Mouse (Mus musculus) forebrain, embryonic 12.5 days (tissue): ENCODE data around the gene D8Ertd738e. TPM values are rescaled to one million over a fixed set of nuclear protein-coding genes. Genes with fewer than 3 reads are reported as not detected.

Experiments used
- ATAC-seq: fragments of 200-750 bp; cut with Nextera tagmentation; 2 replicates; pipeline ENCODE4 v1.8.0; 2017; ENCODE audit warnings: moderate TSS enrichment; ENCODE audit not compliant: low FRiP score
- H3K27ac ChIP-seq: fragments of 300-500 bp; sonication (generic); 2 replicates; pipeline ENCODE4 v1.5.1; 2016; ENCODE audit warnings: mild to moderate bottlenecking
- H3K27me3 ChIP-seq: fragments of 300-500 bp; sonication (generic); 2 replicates; pipeline ENCODE4 v1.6.1; 2016; ENCODE audit warnings: mild to moderate bottlenecking
- H3K36me3 ChIP-seq: fragments of 300-500 bp; sonication (generic); replicated peaks from 2 replicates; pipeline ENCODE4 v1.6.1; 2016; ENCODE audit warnings: mild to moderate bottlenecking
- H3K4me1 ChIP-seq: fragments of 300-500 bp; sonication (generic); 2 replicates; pipeline ENCODE4 v1.6.1; 2016
- H3K4me2 ChIP-seq: fragments of 300-500 bp; sonication (generic); 2 replicates; pipeline ENCODE4 v1.6.1; 2016; ENCODE audit warnings: mild to moderate bottlenecking, moderate library complexity
- H3K4me3 ChIP-seq: fragments of 300-500 bp; sonication (generic); replicated peaks from 2 replicates; pipeline ENCODE4 v1.5.1; 2016; ENCODE audit warnings: mild to moderate bottlenecking
- H3K9ac ChIP-seq: fragments of 300-500 bp; sonication (generic); 2 replicates; pipeline ENCODE4 v1.6.1; 2016; ENCODE audit warnings: mild to moderate bottlenecking
- H3K9me3 ChIP-seq: fragments of 300-500 bp; sonication (generic); 2 replicates; pipeline ENCODE4 v1.6.1; 2016
- WGBS: fragments of 180-500 bp; shearing (Covaris S2); methylation state at CpG from one replicate; pipeline ENCODE4 v1.1.7; 2016; 5-methylcytosine and 5-hydroxymethylcytosine counted together
- polyA plus RNA-seq: library from polyadenylated mRNA; unstranded; fragments of >200 nt; fragmentation: Nextera tagmentation; extraction: Ambion mirVana; gene quantifications from 2 replicates; pipeline ENCODE4 v1.2.1, GENCODE M21; 2016

D8Ertd738e gene
- polyA plus RNA-seq, 1 experiment from 2014 or later, result 271 TPM

DNA sequence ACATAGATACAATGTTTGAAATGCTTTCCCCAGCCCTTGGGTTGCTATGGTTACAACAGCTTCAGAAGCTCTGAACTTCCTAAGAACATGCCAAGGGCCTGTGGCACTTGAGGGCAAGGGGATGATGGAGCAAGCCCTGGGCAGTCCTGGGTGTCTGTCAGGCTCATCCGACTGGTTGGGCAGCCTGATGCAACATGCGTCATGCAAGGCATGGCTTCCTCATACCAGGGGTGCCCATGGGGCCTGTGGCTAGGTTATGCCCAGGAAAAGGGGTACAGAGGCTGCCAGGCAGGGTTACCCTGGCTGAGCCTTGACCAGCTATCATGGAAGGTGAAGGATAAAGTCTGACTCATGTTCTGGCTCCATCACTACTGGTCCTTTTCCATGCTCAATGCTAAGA, 16.5 kb downstream of the D8Ertd738e start:
- Histone ChIP-seq H3K36me3 (peaks cover 69% of the 10 kb centered on the region), H3K4me1 (peaks cover 36% of the 10 kb centered on the region), H3K4me3 (no peak overlapping the region), H3K9ac (no peak overlapping the region), H3K27me3 (no peaks in the 10 kb centered on the region), H3K4me2 (no peak overlapping the region), H3K9me3 (no peaks in the 10 kb centered on the region), H3K27ac (no peak overlapping the region)
- WGBS, result 94% methylated on average over 2 of the region's 2 CpGs
- no peak for ATAC-seq

DNA sequence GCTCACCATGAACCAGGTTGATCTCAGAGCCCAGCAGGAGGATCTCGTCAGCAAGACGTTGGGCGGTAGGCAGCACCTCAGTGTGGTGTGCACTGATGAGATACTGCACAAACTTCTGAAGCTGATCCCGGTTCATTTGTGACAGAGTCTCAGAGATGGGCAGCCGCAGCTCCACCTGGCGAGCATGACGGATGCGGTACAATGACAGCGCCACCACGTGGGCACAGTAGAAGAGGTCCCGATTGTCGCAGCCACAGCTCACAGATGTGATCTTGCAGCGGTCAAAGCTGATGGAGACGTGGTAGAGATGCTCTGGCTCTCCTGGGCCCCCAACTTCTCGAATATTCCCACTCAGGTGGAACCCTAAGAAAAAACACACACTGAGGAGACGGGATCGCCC, 18.8 kb downstream of the D8Ertd738e start:
- Histone ChIP-seq H3K4me1 (peaks cover 25% of the 10 kb centered on the region), H3K27me3 (no peaks in the 10 kb centered on the region), H3K36me3 (peaks cover 92% of the 10 kb centered on the region), H3K27ac (no peak overlapping the region), H3K9ac (no peak overlapping the region), H3K9me3 (no peaks in the 10 kb centered on the region), H3K4me2 (no peak overlapping the region), H3K4me3 (no peak overlapping the region)
- 80% methylated on average over 17 of the region's 17 CpGs for WGBS
- ATAC-seq, result no peak

DNA sequence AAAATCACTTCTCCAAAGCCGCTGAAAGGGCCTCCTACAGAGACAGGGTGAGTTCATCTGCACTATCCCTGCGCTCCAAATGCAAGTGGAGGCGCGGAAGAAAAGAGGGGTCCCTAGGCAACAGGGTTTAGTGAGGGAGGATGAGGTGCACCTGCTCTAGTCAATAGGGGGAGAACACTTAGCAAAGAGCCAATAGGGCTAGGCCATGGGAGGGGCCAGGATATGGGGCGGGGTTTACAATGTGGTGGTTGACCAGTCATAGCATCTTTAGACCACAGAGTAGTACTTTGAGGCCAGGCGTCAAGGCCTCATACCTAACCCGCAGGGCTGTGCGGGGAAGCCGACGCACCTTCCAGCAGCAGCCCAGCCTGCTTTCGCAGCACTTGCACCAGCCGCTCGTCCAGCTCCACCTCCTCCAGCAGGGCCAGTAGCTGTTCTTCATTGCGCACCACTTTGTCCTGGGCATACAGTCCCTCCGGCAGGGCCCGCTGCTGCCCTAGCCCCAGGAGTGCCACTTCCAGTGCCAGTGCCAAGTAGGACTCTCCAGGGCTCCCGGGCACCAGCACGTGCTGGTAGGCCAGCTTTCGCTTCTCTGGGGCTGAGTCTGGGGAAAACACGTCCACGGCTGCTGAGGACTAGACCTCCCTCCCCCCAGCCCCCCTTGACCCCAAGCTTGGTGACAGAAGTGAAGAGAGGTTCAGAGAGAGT, 26.0 kb downstream of the D8Ertd738e start:
- Histone ChIP-seq H3K9ac (no peak overlapping the region), H3K4me1 (no peaks in the 10 kb centered on the region), H3K4me3 (no peak overlapping the region), H3K36me3 (peaks cover 97% of the 10 kb centered on the region), H3K27me3 (no peaks in the 10 kb centered on the region), H3K27ac (no peak overlapping the region), H3K9me3 (no peaks in the 10 kb centered on the region), H3K4me2 (no peak overlapping the region)
- 0 out of 2 replicates have a peak, but pooled peaks have one; percentile 27 for ATAC-seq
- 78% methylated on average over 21 of the region's 21 CpGs for whole genome bisulfite sequencing

DNA sequence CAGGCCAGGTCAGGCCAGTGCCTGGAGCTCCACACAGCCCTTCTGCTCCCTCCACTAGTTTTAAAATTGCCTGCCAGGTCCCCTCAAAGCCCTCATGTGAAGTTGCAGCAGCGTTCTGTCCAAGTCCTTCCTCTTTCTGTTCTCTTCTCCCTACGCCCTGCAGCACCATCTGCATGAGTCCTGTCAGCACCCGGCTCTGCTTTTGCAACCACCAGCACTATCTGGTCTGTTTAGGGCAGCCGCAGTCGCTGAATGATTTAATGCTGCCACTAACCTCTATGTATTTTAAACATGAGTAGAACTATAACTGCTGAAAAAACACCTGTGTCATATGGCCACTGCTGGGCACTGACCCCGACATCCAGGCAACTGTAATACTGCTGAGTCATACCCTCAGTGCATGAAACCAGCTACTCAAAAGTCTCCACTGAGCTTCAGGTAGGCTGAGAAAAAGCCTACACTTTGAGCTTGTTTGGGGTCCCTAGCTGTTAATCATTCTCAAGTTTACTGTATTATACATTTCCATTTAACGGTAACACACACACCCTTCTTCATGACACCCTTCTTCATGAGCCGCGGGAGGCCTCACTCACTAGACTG, 26.9 kb downstream of the D8Ertd738e start:
- H3K27ac ChIP-seq, result no peak overlapping the region
- no peak for ATAC-seq
- 95% methylated on average over 9 of the region's 9 CpGs for WGBS
- H3K9ac ChIP-seq, result no peak overlapping the region
- H3K4me2 ChIP-seq, result no peak overlapping the region
- H3K4me1 ChIP-seq, result no peaks in the 10 kb centered on the region
- no peak overlapping the region for H3K4me3 ChIP-seq
- H3K27me3 ChIP-seq, result no peaks in the 10 kb centered on the region
- H3K36me3 ChIP-seq, result peaks cover 97% of the 10 kb centered on the region
- no peaks in the 10 kb centered on the region for H3K9me3 ChIP-seq

DNA sequence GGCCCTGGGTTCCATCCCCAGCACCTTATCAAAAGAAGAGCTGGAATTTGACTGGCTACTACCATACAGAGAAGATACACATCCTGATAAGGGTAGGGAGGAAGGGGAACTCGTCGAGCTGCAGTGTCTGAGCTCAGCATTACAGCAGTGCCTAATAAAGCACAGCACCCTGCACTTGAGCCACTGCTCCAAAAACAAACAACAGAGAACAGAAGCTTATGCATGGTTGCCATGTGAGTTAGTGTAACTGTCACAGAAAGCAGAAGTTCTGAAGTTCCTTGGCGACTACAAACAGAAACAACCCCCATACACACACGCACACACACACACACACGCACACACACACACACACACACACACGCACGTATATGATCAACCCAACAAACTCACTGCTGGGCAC, 29.4 kb downstream of the D8Ertd738e start:
- H3K4me2 ChIP-seq, result no peak overlapping the region
- H3K9me3 ChIP-seq, result no peaks in the 10 kb centered on the region
- H3K9ac ChIP-seq, result no peak overlapping the region
- no peak overlapping the region for H3K4me3 ChIP-seq
- 85% methylated on average over 7 of the region's 7 CpGs for whole genome bisulfite sequencing
- no peak overlapping the region for H3K27ac ChIP-seq
- H3K4me1 ChIP-seq, result no peaks in the 10 kb centered on the region
- H3K36me3 ChIP-seq, result peaks cover 95% of the 10 kb centered on the region
- no peak for ATAC-seq
- no peaks in the 10 kb centered on the region for H3K27me3 ChIP-seq

DNA sequence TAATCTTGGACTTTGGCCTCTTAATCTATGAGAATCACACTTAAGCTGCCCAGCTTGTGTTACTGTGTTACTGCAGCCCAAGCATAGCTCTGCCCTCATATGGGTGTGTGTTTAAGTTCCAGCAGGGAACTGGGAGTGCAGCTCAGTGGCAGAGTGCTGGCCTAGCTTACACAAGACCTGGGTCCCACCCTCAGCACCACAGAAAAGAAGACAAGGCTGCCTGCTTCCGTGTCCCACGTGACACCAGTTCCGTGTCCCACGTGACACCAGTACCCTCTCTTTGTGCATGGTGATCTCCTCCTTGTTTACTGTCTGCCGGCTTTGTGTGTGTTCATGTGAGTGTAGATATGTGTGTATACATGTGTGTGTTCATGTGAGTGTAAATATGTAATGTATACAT, 31.4 kb downstream of the D8Ertd738e start:
- no peak overlapping the region for H3K4me3 ChIP-seq
- no peak overlapping the region for H3K9ac ChIP-seq
- 93% methylated on average over 5 of the region's 5 CpGs for WGBS
- no peak overlapping the region for H3K4me2 ChIP-seq
- no peaks in the 10 kb centered on the region for H3K4me1 ChIP-seq
- no peak overlapping the region for H3K27ac ChIP-seq
- H3K27me3 ChIP-seq, result no peaks in the 10 kb centered on the region
- no peak for ATAC-seq
- peaks cover 95% of the 10 kb centered on the region for H3K36me3 ChIP-seq
- no peaks in the 10 kb centered on the region for H3K9me3 ChIP-seq

DNA sequence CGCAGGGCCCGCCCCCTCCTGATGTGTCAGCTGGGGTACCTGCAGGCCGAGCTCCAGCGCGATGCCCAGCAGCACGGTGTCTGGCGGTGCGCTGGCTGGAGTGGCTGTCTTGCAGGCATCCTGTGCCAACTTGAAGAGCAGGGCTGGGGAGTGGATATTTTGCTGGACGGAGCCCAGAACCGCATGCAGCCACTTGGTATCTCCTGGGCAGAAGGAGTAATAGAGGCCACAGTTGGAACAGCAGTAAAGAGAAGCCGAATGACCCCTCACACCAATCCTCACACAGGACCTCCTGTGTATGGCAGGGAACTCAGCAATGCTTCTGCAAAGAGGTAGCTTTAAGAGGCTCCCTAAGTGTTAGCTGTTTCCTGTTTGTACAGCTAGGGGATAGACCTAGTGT, 32.3 kb downstream of the D8Ertd738e start:
- no peak overlapping the region for H3K9ac ChIP-seq
- H3K4me1 ChIP-seq, result no peaks in the 10 kb centered on the region
- H3K4me3 ChIP-seq, result no peak overlapping the region
- no peaks in the 10 kb centered on the region for H3K27me3 ChIP-seq
- 92% methylated on average over 11 of the region's 11 CpGs for WGBS
- peaks cover 95% of the 10 kb centered on the region for H3K36me3 ChIP-seq
- H3K4me2 ChIP-seq, result no peak overlapping the region
- no peak for ATAC-seq
- no peak overlapping the region for H3K27ac ChIP-seq
- H3K9me3 ChIP-seq, result no peaks in the 10 kb centered on the region

DNA sequence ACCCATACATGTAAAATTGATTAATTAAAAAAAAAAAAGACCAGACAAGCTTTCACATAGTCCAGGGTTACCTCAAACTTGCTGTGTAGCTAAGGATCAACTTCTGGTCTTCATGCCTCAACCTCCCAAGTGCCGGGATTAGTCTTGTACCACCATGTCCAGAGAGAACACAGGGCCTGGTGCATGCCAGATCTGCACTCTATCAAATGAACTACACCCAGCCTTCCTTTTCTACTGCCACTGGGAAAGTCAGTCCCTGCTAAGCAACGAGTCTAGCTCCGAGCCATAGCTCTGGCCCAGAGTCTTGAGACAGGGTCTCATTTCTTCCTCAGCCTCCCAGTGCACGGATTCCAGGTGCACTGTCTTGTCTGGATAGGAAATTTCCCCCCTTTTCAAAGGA, 36.2 kb downstream of the D8Ertd738e start:
- Histone ChIP-seq H3K36me3 (peaks cover 89% of the 10 kb centered on the region), H3K4me3 (no peak overlapping the region), H3K27ac (no peak overlapping the region), H3K4me1 (peaks cover 23% of the 10 kb centered on the region), H3K9ac (no peak overlapping the region), H3K4me2 (no peak overlapping the region), H3K27me3 (no peaks in the 10 kb centered on the region), H3K9me3 (no peaks in the 10 kb centered on the region)
- ATAC-seq, result no peak
- WGBS, result 87% methylated on average over 4 of the region's 4 CpGs

DNA sequence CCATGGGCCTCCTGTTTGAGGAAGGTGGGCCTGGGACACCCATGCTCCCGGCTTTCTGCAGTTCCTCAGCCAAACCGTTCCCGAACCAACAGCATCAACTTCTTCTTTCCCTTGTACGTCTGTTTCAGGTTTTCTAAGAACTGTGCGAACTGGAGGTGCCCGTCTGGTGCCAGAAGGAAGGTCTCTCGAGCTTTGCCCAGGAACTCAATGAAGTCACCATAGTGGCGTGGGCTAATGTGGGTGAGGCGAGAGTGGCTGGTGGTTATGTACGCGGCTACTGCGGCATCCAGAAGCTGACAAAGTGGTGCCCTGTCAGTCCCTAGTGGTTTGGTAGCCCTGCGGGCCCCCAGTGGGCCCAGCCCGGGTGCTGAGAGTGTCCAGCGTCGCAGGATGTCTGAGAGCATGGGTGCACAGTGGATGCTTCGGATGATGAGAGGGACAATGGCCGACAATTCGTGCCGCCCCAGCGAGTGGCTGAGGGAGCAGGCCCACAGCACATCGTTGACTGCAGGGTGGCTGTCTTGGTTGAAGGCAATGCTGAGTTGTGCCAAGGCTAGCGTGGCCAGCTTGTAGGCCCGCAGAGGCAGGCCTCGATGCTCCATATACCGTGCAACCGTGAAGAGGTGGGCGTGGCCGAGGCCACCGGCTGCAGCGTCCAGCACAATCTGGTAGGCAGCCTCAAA, 37.5 kb downstream of the D8Ertd738e start:
- peaks cover 76% of the 10 kb centered on the region for H3K36me3 ChIP-seq
- H3K27ac ChIP-seq, result no peak overlapping the region
- H3K9ac ChIP-seq, result no peak overlapping the region
- H3K4me1 ChIP-seq, result peaks cover 29% of the 10 kb centered on the region
- 92% methylated on average over 31 of the region's 31 CpGs for WGBS
- H3K9me3 ChIP-seq, result no peaks in the 10 kb centered on the region
- ATAC-seq, result no peak
- H3K27me3 ChIP-seq, result no peaks in the 10 kb centered on the region
- H3K4me3 ChIP-seq, result no peak overlapping the region
- no peak overlapping the region for H3K4me2 ChIP-seq

DNA sequence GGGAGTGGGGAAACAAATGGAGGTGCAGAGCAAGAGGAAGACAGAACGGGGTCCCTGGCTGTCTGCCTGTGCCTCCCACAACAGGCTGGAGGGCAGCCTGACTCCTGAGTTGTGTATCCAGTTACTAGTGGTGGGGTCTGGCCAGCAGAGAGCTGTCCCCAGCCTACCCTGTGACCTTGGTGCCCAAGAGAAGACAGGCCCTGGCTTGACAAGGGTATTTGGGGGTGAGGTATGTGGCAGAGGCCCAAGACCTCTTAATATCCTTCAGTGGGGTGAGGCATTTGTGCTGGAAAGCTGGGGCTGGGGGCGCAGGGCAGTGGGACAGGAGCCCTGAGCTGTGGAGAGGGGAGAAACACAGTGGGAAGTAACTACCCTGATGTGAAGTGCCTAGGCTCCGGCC, 38.3 kb downstream of the D8Ertd738e start:
- WGBS, result 94% methylated on average over 3 of the region's 3 CpGs
- Histone ChIP-seq H3K9ac (no peak overlapping the region), H3K27ac (no peak overlapping the region), H3K4me3 (no peak overlapping the region), H3K9me3 (no peaks in the 10 kb centered on the region), H3K36me3 (peaks cover 70% of the 10 kb centered on the region), H3K4me2 (no peak overlapping the region), H3K27me3 (no peaks in the 10 kb centered on the region), H3K4me1 (peaks cover 29% of the 10 kb centered on the region)
- ATAC-seq, result no peak

DNA sequence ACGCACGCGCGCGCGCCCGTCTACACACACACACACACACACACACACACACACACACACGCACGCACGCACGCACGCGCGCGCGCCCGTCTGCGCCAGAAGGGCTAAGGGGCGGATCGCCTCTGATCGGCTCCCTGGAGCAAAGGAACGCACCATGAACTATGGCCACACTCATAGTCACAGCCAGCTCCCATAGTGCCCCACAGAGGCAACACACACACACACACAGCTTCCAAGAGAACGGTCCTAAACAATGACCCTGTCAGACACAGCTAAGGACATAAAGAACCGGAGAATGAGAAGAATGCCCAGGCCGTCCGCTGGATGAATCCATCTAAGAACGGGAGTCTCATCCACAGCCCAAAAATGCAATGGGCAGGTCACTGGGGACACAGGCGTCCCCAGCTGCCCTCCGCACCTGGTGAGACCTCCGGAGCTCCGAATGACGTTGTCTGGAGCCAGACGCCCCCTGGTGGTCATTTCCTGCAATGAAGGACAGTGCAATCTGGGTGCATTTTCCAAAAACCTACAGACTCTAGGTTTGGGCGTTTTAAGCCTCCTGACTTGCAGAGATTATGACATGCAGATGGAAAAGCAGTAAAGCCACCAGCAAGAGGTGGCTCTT, 39.2 kb downstream of the D8Ertd738e start:
- Histone ChIP-seq H3K4me2 (0 out of 2 replicates have a peak overlapping the region, but pooled peaks have one; percentile 13), H3K4me3 (no peak overlapping the region)

More for the DNA sequence above, 39.2 kb downstream of the D8Ertd738e start:
- 52% methylated on average over 34 of the region's 34 CpGs for whole genome bisulfite sequencing
- Histone ChIP-seq H3K27me3 (no peaks in the 10 kb centered on the region), H3K36me3 (peaks cover 61% of the 10 kb centered on the region), H3K9ac (no peak overlapping the region), H3K9me3 (no peaks in the 10 kb centered on the region), H3K4me1 (peaks cover 29% of the 10 kb centered on the region), H3K27ac (no peak overlapping the region)
- ATAC-seq, result peak; percentile 52; the same call in 1 of the 2 replicates
